Mouse (Mus musculus) E14TG2a.4 (cell line): Measurements from ENCODE around the gene Sparc.

Experiments used
- H3K27me3 ChIP-seq: 2 replicates; pipeline ENCODE4 v1.6.1; 2014; ENCODE audit warnings: low read length, control low read depth; ENCODE audit not compliant: insufficient read depth
- H3K36me3 ChIP-seq: 2 replicates; pipeline ENCODE4 v1.6.1; 2014; ENCODE audit warnings: low read length, control low read depth; ENCODE audit not compliant: insufficient read depth
- H3K4me1 ChIP-seq: replicated peaks from 2 replicates; pipeline ENCODE4 v1.6.1; 2014; ENCODE audit warnings: low read depth, low read length, control low read depth
- H3K4me3 ChIP-seq: replicated peaks from 2 replicates; pipeline ENCODE4 v1.5.1; 2014; ENCODE audit warnings: mild to moderate bottlenecking, low read length
- H3K9me3 ChIP-seq: 2 replicates; pipeline ENCODE4 v1.6.1; 2014; ENCODE audit warnings: low read length, control low read depth
- CTCF ChIP-seq: conservative IDR thresholded peaks from 2 replicates; pipeline ENCODE4 v1.5.1; 2014; ENCODE audit warnings: low read length
- NANOG ChIP-seq: IDR thresholded peaks from 2 replicates; pipeline ENCODE4 v1.6.1; 2014; ENCODE audit warnings: borderline replicate concordance, low read length, mixed read lengths
- POU5F1 ChIP-seq: IDR thresholded peaks from 2 replicates; pipeline ENCODE4 v1.6.1; 2014; ENCODE audit warnings: low read length, borderline replicate concordance

Sparc gene

DNA sequence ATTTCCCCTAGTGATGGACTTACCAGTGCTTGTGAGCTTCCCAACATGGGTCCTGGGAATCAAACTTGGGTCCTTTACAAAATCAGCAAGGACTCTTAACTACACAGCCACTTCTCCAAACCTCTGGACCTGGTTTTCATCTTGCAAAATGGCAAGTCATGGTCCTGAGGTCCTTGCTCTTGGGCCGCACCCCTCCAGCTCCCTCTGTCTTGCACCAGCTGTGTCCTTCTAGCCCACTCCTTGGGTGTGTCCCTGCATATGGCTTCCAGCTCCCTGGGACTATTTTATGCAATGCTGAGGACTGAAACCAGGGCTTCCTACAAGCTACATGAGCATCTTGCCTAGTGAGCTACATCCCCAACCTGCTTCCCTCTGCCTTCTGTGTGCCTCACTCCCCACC, at the start of gene Sparc:
Gene Sparc (minus strand): TSS at position 206 of the 400 bp plus-strand sequence.
- Histone ChIP-seq H3K4me3 (0 out of 2 replicates have a peak within 1 kb of the TSS, but pooled peaks have one; percentile 26), H3K27me3 (0 out of 2 replicates have a peak, but pooled peaks cover 3% of the 10 kb centered on the region), H3K4me1 (peaks cover 83% of the 10 kb centered on the region), H3K9me3 (no peaks in the 10 kb centered on the region), H3K36me3 (no peaks in the 10 kb centered on the region)
- no peak for TF ChIP-seq CTCF
- TF ChIP-seq POU5F1 = no peak
- no peak for TF ChIP-seq NANOG

DNA sequence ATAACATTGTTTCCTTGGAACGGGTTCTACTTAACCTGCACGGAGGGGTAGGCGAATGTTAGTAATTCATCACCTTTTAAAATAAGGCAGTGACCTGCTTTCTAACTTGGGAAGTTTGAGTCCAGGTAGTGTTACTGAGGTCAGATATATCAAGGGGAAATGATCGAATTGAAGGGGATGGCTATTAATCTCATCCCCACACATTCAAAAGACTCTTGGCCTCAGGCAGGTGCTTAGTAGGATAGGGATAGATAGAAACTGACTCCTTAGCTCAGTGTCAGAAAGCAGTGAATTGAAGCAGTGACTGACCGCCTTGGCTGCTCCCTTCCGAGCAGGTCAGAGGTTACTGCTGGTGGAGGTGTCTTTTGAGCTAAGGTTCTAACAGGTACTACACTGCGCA, 48.5 kb upstream of the Sparc start:
- H3K36me3 ChIP-seq = peaks cover 56% of the 10 kb centered on the region
- no peaks in the 10 kb centered on the region for H3K27me3 ChIP-seq
- H3K4me1 ChIP-seq = peaks cover 73% of the 10 kb centered on the region
- H3K4me3 ChIP-seq = peak overlapping the region; percentile 99
- no peaks in the 10 kb centered on the region for H3K9me3 ChIP-seq
- TF ChIP-seq CTCF (no peak), POU5F1 (no peak), NANOG (no peak)

GRCm38 (mm10) chr11:55470761-55471160, 47.8 kb upstream of the Sparc start:
- H3K4me1 ChIP-seq = peaks cover 66% of the 10 kb centered on the region
- H3K4me3 ChIP-seq = peak overlapping the region; percentile 99
- no peaks in the 10 kb centered on the region for H3K27me3 ChIP-seq
- H3K9me3 ChIP-seq = no peaks in the 10 kb centered on the region
- TF ChIP-seq CTCF (no peak), POU5F1 (no peak), NANOG (no peak)
- H3K36me3 ChIP-seq = peaks cover 49% of the 10 kb centered on the region

DNA sequence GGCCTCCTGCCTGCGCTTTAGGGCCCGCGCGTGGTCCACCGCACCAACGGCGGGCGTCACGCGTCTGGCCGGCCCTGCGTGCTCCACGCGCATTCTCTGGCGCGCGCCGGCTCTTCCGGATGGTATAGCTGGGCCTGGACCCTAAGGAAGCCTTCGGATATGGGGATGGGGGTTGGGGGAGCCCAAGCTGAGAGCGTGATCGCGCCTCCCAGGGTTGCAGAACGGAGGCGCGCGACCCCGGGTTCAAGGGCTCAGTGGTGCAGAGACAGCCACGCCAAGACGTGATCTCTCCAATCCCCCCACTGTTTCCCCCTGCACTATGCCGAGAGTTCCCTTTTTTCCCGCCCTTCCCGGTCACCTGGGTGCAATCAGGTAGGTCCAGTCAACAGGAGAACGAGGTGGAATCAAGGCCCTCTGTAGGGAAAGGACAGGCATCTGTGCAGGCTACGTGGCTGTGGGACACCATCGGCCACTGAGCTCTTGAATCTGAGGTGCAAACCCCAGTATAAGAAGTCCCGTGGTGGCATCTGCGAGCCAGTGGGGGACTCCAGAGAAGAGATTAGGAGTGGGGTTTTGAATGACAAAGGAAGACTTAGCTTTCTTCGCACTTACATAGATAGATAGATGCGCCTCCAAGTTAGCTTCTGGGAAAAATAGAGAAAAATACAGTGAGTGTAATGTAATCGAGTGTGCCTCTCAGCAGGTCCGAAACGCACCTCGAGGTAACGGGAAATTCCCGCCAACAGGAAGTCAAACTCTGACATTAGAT, 47.1 kb upstream of the Sparc start:
- TF ChIP-seq NANOG (no peak), POU5F1 (no peak), CTCF (no peak)
- Histone ChIP-seq H3K27me3 (no peaks in the 10 kb centered on the region), H3K4me1 (peaks cover 65% of the 10 kb centered on the region), H3K4me3 (peak overlapping the region; percentile 99), H3K36me3 (peaks cover 45% of the 10 kb centered on the region), H3K9me3 (no peaks in the 10 kb centered on the region)

GRCm38 (mm10) chr11:55469048-55469843, 46.3 kb upstream of the Sparc start, which contains the start of gene G3bp1:
G3bp1 (plus strand) TSS chr11:55469685.
- no peaks in the 10 kb centered on the region for H3K27me3 ChIP-seq
- TF ChIP-seq CTCF (peak; percentile 19; the same call in 1 of the 2 replicates), NANOG (no peak), POU5F1 (no peak)

GRCm38 (mm10) chr11:55468611-55469047, 45.6 kb upstream of the Sparc start:
- Histone ChIP-seq H3K27me3 (no peaks in the 10 kb centered on the region), H3K36me3 (peaks cover 31% of the 10 kb centered on the region), H3K4me1 (peaks cover 58% of the 10 kb centered on the region), H3K4me3 (peak overlapping the region; percentile 83), H3K9me3 (no peaks in the 10 kb centered on the region)
- TF ChIP-seq NANOG (no peak), CTCF (no peak), POU5F1 (no peak)

More at GRCm38 (mm10) chr11:55469048-55469843, 46.3 kb upstream of the Sparc start, which contains the start of gene G3bp1:
- Histone ChIP-seq H3K4me3 (peak within 1 kb of the TSS; percentile 99), H3K9me3 (no peaks in the 10 kb centered on the region), H3K36me3 (peaks cover 37% of the 10 kb centered on the region), H3K4me1 (peaks cover 64% of the 10 kb centered on the region)

GRCm38 (mm10) chr11:55468012-55468411, 45.0 kb upstream of the Sparc start:
- no peaks in the 10 kb centered on the region for H3K9me3 ChIP-seq

GRCm38 (mm10) chr11:55465177-55465576, 42.2 kb upstream of the Sparc start:
- Histone ChIP-seq H3K9me3 (no peaks in the 10 kb centered on the region), H3K36me3 (no peaks in the 10 kb centered on the region), H3K4me3 (no peak overlapping the region), H3K4me1 (peaks cover 45% of the 10 kb centered on the region), H3K27me3 (no peaks in the 10 kb centered on the region)
- TF ChIP-seq NANOG (no peak), CTCF (no peak), POU5F1 (no peak)

More at GRCm38 (mm10) chr11:55468012-55468411, 45.0 kb upstream of the Sparc start:
- no peak for TF ChIP-seq POU5F1
- H3K36me3 ChIP-seq = peaks cover 24% of the 10 kb centered on the region
- H3K27me3 ChIP-seq = no peaks in the 10 kb centered on the region
- H3K4me1 ChIP-seq = peaks cover 52% of the 10 kb centered on the region
- peak overlapping the region; percentile 83 for H3K4me3 ChIP-seq
